Mouse (Mus musculus) lung, embryonic 15.5 days (tissue): ENCODE measurements around the gene Tmem56. TPM values are rescaled to one million over a fixed set of nuclear protein-coding genes. Genes with fewer than 3 reads are reported as not detected.

ENCODE experiments used
- ATAC-seq: fragments of 200-750 bp; cut with Nextera tagmentation; 2 replicates; pipeline ENCODE4 v1.8.0; 2017; ENCODE audit warnings: moderate number of reproducible peaks, borderline replicate concordance; ENCODE audit not compliant: low FRiP score, low TSS enrichment; ENCODE audit errors: extremely low read depth
- H3K27ac ChIP-seq: fragments of 300-500 bp; sonication (generic); 2 replicates; pipeline ENCODE4 v1.5.1; 2015; ENCODE audit warnings: moderate library complexity, mild to moderate bottlenecking, inconsistent platforms
- H3K27me3 ChIP-seq: fragments of 300-500 bp; sonication (generic); 2 replicates; pipeline ENCODE4 v1.6.1; 2015; ENCODE audit warnings: inconsistent platforms
- H3K36me3 ChIP-seq: fragments of 300-500 bp; sonication (generic); 2 replicates; pipeline ENCODE4 v1.6.1; 2015; ENCODE audit warnings: inconsistent platforms
- H3K4me1 ChIP-seq: fragments of 300-500 bp; sonication (generic); 2 replicates; pipeline ENCODE4 v1.6.1; 2015; ENCODE audit warnings: inconsistent platforms
- H3K4me2 ChIP-seq: fragments of 300-500 bp; sonication (generic); 2 replicates; pipeline ENCODE4 v1.6.1; 2015; ENCODE audit warnings: inconsistent platforms, mild to moderate bottlenecking, moderate library complexity
- H3K4me3 ChIP-seq: fragments of 300-500 bp; sonication (generic); 2 replicates; pipeline ENCODE4 v1.5.1; 2015; ENCODE audit warnings: mild to moderate bottlenecking, inconsistent platforms
- H3K9ac ChIP-seq: fragments of 300-500 bp; sonication (generic); 2 replicates; pipeline ENCODE4 v1.6.1; 2015; ENCODE audit warnings: inconsistent platforms
- H3K9me3 ChIP-seq: fragments of 300-500 bp; sonication (generic); 2 replicates; pipeline ENCODE4 v1.6.1; 2016; ENCODE audit warnings: inconsistent platforms
- WGBS: fragments of 180-500 bp; shearing (Covaris S2); methylation state at CpG from one replicate; pipeline ENCODE4 v1.1.7; 2015; 5-methylcytosine and 5-hydroxymethylcytosine counted together
- polyA plus RNA-seq: library from polyadenylated mRNA; unstranded; fragments of >200 nt; fragmentation: Nextera tagmentation; extraction: Ambion mirVana; gene quantifications from 2 replicates; pipeline ENCODE4 v1.2.1, GENCODE M21; 2015

The Tmem56 gene
- polyA plus RNA-seq, 1 experiment from 2014 or later: 0.40 TPM

GRCm38 (mm10) chr3:121185197-121185596 lies 97.7 kb downstream of the Tmem56 start:
- Histone ChIP-seq H3K27ac (no peak overlapping the region), H3K9ac (no peak overlapping the region), H3K27me3 (no peaks in the 10 kb centered on the region), H3K4me2 (no peak overlapping the region), H3K36me3 (no peaks in the 10 kb centered on the region), H3K4me3 (no peak overlapping the region), H3K4me1 (peaks cover 14% of the 10 kb centered on the region; the same call in 1 of the 2 replicates), H3K9me3 (no peaks in the 10 kb centered on the region)
- ATAC-seq: no peak
- WGBS: 81% methylated on average over 3 of the region's 3 CpGs

DNA sequence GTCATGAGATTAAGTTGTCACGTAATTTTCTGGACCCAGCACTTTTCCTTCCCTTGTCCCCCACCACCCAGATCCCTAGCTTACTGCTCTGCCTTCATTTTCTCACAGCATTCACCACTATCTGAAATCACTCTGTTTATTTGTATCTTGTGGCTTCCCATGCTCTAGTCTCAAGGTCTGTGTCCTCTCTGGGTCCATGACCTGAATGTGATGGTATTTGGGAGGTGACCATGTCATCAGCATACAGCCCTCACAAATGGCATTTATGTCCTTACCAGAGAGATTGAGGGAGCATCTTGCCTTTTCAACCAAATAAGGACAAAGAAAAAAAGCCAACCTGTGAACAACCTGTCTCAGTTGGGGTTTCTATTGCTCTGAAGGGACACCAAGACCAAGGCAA lies 106.9 kb downstream of the Tmem56 start:
- Histone ChIP-seq H3K4me1 (peaks cover 5% of the 10 kb centered on the region; the same call in 1 of the 2 replicates), H3K9me3 (no peaks in the 10 kb centered on the region), H3K9ac (no peak overlapping the region), H3K27ac (no peak overlapping the region), H3K4me3 (no peak overlapping the region), H3K27me3 (peaks cover 6% of the 10 kb centered on the region; the same call in 1 of the 2 replicates), H3K4me2 (no peak overlapping the region), H3K36me3 (no peaks in the 10 kb centered on the region)
- ATAC-seq: no peak
- 75% methylated on average over 1 of the region's 1 CpGs for WGBS

DNA sequence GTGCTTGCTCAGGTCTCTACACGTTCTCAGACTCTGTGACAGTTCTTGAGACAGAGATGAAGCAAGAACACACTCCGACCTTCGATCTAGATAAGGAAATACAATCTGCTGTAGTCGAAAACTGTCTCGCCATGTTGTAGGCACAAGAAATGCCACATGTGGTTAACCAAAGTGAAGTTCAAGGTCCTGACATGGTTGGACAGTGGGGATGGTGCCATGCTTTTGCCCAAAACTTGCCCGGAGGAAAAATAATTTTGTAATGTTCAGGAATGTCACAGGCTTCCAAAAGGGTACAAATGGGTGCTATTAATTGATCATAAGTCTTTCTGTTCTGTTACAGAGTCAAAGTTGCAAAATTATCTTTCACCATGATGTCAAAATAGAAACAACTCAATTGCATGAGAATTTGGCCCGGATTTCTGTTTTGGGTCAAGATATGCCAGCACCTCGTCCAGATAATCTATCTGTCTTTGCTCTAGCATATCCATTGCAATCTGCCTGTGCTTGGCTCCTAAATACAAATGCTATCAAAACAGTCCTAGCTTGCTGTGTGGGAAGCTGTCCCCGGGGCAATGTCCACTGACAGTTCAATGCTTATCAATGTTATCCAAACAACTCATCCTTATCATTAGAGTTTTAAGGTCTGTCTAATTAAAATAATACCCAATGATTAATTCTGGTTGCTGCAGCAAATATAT lies 108.5 kb downstream of the Tmem56 start:
- WGBS: 50% methylated on average over 9 of the region's 9 CpGs
- Histone ChIP-seq H3K9me3 (no peaks in the 10 kb centered on the region), H3K9ac (no peak overlapping the region), H3K27ac (no peak overlapping the region), H3K27me3 (peaks cover 6% of the 10 kb centered on the region; the same call in 1 of the 2 replicates), H3K36me3 (no peaks in the 10 kb centered on the region), H3K4me3 (no peak overlapping the region), H3K4me2 (no peak overlapping the region), H3K4me1 (peaks cover 9% of the 10 kb centered on the region)
- ATAC-seq: no peak

DNA sequence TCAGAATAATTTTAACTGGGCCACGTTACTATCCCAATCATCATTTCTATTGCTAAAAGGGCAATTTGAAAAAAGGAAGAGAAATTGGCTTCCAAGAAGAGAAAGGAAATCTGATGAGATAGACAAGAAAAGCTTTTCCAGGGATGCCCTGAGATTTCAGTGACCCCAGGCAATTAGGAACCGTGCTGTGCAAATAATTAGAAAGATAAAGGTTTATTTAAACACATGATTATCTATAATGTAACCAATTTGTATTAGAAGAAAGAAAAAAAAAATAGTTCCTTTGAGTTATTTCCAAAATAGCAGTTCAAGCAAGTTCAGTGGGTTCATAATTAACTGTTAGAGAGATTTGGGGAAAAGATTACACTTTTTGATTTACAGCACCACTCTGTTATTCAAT lies 110.2 kb downstream of the Tmem56 start:
- no peak overlapping the region for H3K4me2 ChIP-seq
- H3K9me3 ChIP-seq: no peaks in the 10 kb centered on the region
- no peak overlapping the region for H3K9ac ChIP-seq
- no peaks in the 10 kb centered on the region for H3K36me3 ChIP-seq
- 64% methylated on average over 2 of the region's 2 CpGs for whole genome bisulfite sequencing
- H3K4me1 ChIP-seq: peaks cover 9% of the 10 kb centered on the region
- H3K4me3 ChIP-seq: no peak overlapping the region
- H3K27me3 ChIP-seq: peaks cover 6% of the 10 kb centered on the region; the same call in 1 of the 2 replicates
- no peak overlapping the region for H3K27ac ChIP-seq
- ATAC-seq: no peak

DNA sequence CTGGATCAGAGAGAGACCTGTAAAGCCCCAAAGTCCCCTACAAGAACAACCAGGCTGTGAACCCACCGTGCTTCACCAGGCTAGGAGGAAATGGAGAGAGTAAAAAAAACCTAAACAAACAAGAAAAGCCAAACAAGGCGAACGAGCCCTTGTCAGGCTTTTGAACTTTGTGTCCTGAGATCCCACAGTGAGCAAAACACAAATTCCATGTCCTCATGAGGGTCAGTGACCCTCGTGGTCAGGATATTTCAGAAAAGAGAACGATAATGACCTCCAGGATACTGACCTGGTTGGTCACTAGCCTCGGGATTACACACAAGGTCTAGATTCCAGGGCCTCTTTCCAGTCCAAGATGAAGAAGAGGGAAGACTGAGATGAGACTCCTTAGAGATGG lies 111.0 kb downstream of the Tmem56 start:
- H3K4me3 ChIP-seq: peak overlapping the region; percentile 63
- peak overlapping the region; percentile 61; the same call in 1 of the 2 replicates for H3K9ac ChIP-seq
- no peak for ATAC-seq
- peak overlapping the region; percentile 82 for H3K4me2 ChIP-seq
- no peak overlapping the region for H3K27ac ChIP-seq
- H3K36me3 ChIP-seq: no peaks in the 10 kb centered on the region
- H3K27me3 ChIP-seq: peaks cover 6% of the 10 kb centered on the region; the same call in 1 of the 2 replicates
- peaks cover 9% of the 10 kb centered on the region for H3K4me1 ChIP-seq
- H3K9me3 ChIP-seq: no peaks in the 10 kb centered on the region
- WGBS: 36% methylated on average over 6 of the region's 6 CpGs

GRCm38 (mm10) chr3:121171243-121171871 lies 111.5 kb downstream of the Tmem56 start, which contains the start of gene Rwdd3:
TSS of gene Rwdd3 (minus strand) at chr3:121171695.
- Histone ChIP-seq H3K4me3 (peak within 1 kb of the TSS; percentile 63), H3K36me3 (no peaks in the 10 kb centered on the region), H3K27ac (peak within 1 kb of the TSS; percentile 47), H3K9me3 (no peaks in the 10 kb centered on the region), H3K9ac (peak within 1 kb of the TSS; percentile 61), H3K4me2 (peak within 1 kb of the TSS; percentile 82), H3K4me1 (peaks cover 9% of the 10 kb centered on the region), H3K27me3 (0 out of 2 replicates have a peak, but pooled peaks cover 6% of the 10 kb centered on the region)
- 1% methylated on average over 35 of the region's 40 CpGs for WGBS
- peak; percentile 95 for ATAC-seq

DNA sequence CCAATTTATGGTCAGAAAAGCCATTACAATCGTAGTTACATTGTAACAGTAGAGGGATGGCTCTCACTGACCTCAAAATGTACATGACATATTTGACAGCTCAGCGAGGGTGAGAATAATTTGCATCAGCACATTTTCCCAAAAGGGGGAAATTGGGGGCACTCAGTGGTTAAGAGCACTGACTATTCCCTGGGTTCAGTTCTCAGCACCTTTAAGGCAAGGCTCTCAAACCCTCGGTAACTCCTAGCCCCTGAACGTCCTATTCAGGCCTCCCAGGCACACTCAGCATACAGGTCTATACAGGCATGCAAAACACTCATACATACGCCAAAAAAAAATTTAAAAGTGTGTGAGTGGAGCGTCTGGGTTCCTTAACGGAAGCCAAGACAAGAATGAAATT lies 112.3 kb downstream of the Tmem56 start:
- H3K4me1 ChIP-seq: peaks cover 9% of the 10 kb centered on the region
- no peaks in the 10 kb centered on the region for H3K36me3 ChIP-seq
- no peak overlapping the region for H3K9ac ChIP-seq
- ATAC-seq: no peak
- peak overlapping the region; percentile 82 for H3K4me2 ChIP-seq
- H3K27ac ChIP-seq: no peak overlapping the region
- H3K9me3 ChIP-seq: no peaks in the 10 kb centered on the region
- 0 out of 2 replicates have a peak, but pooled peaks cover 6% of the 10 kb centered on the region for H3K27me3 ChIP-seq
- WGBS: 48% methylated on average over 7 of the region's 7 CpGs
- peak overlapping the region; percentile 63; the same call in 1 of the 2 replicates for H3K4me3 ChIP-seq

DNA sequence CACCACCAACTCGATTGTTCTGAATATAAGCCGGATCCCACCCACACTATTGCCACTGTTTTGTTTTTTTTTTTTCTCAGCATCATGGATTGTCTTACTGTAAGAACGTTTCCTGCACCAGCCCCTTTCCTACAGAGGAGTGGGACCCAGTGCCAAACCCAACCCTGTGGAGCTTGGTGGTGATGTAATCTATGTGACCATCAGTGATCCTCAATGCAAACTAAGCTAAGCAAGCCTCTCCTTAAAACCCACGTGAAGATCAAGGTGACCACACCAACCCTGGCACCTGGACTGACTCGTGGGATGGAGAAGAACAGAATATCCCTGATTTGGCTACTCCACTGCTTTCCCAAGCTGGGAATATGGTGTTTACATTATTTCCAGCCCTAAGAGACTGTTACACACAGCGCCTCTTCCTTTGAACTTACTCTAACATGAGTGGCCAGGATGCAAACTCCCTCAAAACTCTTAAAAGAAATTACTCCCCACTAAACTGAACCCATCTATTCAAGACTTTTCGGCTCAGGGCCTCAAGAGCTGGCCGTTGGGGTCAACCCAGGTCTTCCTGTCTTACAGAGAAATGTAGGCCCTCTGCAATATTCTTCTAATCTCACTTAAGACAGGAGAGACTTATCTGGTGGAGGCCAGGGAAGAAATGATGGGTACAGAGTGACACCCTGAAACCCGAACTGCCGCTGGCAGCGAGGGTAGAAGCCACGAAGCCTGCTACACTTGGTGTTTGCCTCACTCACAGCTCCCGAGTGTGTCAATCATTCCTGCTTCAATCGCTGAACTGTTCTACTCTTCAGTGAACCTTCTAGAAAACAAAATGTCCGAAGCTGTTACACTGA lies 113.6 kb downstream of the Tmem56 start:
- Histone ChIP-seq H3K9me3 (no peaks in the 10 kb centered on the region), H3K4me2 (no peak overlapping the region), H3K36me3 (no peaks in the 10 kb centered on the region), H3K27ac (no peak overlapping the region), H3K4me3 (no peak overlapping the region), H3K4me1 (peaks cover 9% of the 10 kb centered on the region), H3K27me3 (0 out of 2 replicates have a peak, but pooled peaks cover 6% of the 10 kb centered on the region), H3K9ac (no peak overlapping the region)
- 67% methylated on average over 15 of the region's 15 CpGs for WGBS
- no peak for ATAC-seq

DNA sequence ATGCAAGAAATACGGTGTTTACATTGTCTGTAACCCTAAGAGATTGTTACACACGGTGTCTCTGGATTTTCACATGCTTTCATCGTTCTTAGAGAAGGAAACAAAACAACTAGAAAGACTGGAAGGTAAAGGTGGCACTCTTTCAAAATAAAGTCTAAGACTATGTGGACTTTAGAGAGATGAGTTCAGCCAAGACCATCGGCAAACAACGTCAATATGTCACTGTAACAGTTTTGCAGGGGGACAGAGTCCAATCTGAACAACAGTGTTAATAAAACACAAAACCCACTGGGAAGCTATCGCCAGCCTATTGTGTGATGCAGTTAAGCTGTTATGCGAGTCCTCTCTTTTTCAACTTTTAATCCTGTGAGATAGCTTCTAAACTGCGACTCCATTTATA lies 114.3 kb downstream of the Tmem56 start:
- Histone ChIP-seq H3K27me3 (0 out of 2 replicates have a peak, but pooled peaks cover under 1% of the 10 kb centered on the region), H3K4me3 (no peak overlapping the region), H3K36me3 (no peaks in the 10 kb centered on the region), H3K9me3 (no peaks in the 10 kb centered on the region), H3K4me1 (peaks cover 9% of the 10 kb centered on the region), H3K9ac (no peak overlapping the region), H3K4me2 (no peak overlapping the region), H3K27ac (no peak overlapping the region)
- WGBS: 83% methylated on average over 8 of the region's 8 CpGs
- ATAC-seq: no peak

GRCm38 (mm10) chr3:121163271-121163819 lies 119.6 kb downstream of the Tmem56 start:
- no peaks in the 10 kb centered on the region for H3K36me3 ChIP-seq
- H3K27me3 ChIP-seq: no peaks in the 10 kb centered on the region
- no peak overlapping the region for H3K9ac ChIP-seq
- no peak for ATAC-seq
- peaks cover 7% of the 10 kb centered on the region; the same call in 1 of the 2 replicates for H3K4me1 ChIP-seq
- no peak overlapping the region for H3K4me2 ChIP-seq
- no peaks in the 10 kb centered on the region for H3K9me3 ChIP-seq
- no peak overlapping the region for H3K4me3 ChIP-seq
- 46% methylated on average over 7 of the region's 7 CpGs for WGBS
- H3K27ac ChIP-seq: no peak overlapping the region

DNA sequence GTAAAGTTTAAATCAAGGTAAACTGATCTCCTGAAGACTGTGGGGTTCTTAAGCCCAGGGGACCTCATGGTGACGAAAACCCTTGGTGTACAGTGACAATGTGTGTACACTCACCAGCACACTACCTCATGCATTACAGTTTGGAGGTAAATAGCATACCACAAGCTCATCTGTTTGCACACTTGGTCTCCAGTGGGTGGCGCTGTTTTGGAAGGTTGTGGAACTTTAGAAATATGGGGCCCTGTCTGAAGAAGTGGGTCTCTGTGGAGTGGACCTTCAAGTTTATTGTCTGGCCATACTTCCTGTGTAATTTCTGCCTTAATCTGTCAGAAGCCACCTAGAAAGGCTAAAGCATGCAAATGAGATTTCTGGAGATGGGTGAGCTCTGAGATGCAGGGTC lies 121.2 kb downstream of the Tmem56 start:
- H3K27me3 ChIP-seq: no peaks in the 10 kb centered on the region
- no peak overlapping the region for H3K9ac ChIP-seq
- H3K4me3 ChIP-seq: no peak overlapping the region
- H3K36me3 ChIP-seq: no peaks in the 10 kb centered on the region
- 47% methylated on average over 2 of the region's 2 CpGs for WGBS
- ATAC-seq: no peak
- no peak overlapping the region for H3K27ac ChIP-seq
- no peak overlapping the region for H3K4me2 ChIP-seq
- H3K9me3 ChIP-seq: no peaks in the 10 kb centered on the region
- peaks cover 7% of the 10 kb centered on the region; the same call in 1 of the 2 replicates for H3K4me1 ChIP-seq
